Mouse (Mus musculus) left cerebral cortex, postnatal 10 days (tissue): ENCODE measurements around the gene Rhbdf2. TPM values are rescaled to one million over a fixed set of nuclear protein-coding genes. Genes with fewer than 3 reads are reported as not detected.

Experiments
- DNase-seq, 2 experiments: peaks; one replicate each; pipeline ENCODE4 v3.0.0; 2021 to 2022; ENCODE audit warnings: low spot score in 2 of 2, mixed read lengths in 1 of 2; ENCODE audit errors: extremely low spot score in 1 of 2
- intact Hi-C: fragments of 180-260 bp; cut with DNase I; formaldehyde crosslinking; loops from one replicate; pipeline ENCODE4 v1.15.1; 2025
- total RNA-seq, 2 experiments: library from RNA; stranded (reverse); gene quantifications; 2 replicates each; pipeline ENCODE4 v1.2.3; 2021

Rhbdf2 gene
- total RNA-seq, 2 experiments from 2014 or later, result 0.95 to 1.1 TPM

DNA sequence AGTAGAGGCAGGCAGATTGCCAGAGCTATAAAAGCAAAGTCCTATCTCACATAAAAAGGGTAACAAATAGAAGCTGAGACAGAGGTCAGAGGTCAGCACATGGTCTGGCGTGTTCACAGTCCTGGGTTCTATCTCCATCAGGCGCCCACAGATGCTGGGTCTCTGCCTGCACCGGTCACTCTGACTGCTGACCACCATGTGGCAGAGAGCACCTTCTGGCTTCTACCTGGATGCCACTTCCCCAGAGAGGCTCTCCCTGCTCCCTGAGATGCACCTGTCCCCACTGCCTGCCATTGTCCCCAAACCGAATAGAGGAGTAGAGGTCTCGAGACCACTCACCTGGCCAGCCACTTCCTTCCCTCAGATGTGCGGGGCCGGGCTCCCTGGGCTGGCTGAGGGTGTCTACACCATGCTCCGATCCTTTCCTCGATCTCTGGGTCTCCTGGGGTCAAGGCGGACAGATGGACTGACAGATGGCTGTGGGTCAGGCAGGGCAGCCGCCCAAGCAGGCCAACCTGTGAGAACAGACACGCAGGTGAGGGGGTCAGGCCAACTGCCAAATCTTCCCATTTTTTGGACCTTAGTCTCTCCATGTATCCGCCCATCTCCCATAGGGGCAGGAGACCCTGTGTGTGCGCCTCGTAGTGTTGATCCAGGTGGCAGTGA lies 16.7 kb downstream of the Rhbdf2 start:
- DNase-seq, result peak in 1 of 2 experiments; percentile 22
- intact Hi-C loops, result no loop called here

DNA sequence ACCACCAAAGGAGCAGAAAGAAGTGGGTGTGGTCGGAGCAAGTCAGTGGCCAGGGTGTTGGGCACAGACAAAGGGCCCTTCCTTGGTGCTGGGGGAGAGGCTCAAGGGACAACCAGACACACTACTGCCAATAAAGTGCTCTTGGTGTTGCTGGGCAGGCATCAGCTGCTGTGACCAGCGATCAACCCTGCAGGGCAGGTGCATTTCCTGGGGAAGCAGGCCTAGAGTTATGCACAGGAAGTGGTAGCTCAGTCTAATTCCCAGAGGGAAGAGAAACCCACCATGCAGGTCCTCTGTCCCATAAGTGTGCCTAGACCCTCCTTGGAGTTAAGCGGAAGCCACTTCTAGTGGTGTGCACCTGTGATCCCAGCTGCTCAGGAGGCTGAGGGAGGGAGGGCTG lies 19.1 kb downstream of the Rhbdf2 start:
- intact Hi-C loops, result no loop called here
- DNase-seq, result no peak

DNA sequence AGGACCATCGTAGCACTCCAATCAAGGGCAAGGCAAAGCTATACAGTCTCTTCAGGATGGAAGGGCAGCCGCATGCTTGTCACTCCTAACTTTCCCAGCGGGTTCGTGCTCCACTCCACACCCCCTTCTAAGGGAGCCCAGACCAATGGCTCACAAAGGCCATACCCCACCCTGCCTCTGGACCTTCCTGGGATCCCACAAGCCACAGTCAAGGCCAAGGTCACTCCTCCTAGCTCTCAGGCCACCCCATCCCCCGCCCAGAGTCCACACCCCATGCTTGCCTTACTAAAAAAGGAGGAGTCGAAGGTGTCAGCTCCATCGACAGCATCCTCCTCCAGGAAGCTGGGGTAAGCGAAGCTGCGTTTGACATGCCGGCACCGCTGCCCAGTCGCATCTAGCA lies 22.7 kb downstream of the Rhbdf2 start:
- intact Hi-C loops, result no loop called here

DNA sequence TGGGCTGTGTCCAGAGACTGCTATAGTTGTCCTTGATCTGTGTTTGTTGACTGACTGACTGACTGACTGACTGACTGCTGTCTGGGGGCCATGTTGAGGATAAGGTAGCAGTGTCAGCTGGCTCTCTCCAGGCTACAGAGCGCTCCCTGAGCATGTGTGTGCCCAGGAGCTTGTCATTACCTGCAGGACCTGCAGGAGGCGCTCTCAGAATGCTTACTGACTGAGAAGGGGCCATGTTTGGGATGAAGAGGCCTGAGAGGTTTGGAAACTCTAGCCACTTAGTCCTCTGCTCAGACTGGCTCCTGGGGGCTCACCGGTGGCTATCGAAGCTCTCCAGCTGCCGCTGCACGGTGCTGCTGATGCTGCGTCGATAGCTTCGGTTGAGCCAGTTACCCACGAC lies 23.5 kb downstream of the Rhbdf2 start:
- DNase-seq, result peak in 1 of 2 experiments; percentile 31
- intact Hi-C loops, result no loop called here

More for the DNA sequence above, 22.7 kb downstream of the Rhbdf2 start:
- peak in 1 of 2 experiments; percentile 23 for DNase-seq

DNA sequence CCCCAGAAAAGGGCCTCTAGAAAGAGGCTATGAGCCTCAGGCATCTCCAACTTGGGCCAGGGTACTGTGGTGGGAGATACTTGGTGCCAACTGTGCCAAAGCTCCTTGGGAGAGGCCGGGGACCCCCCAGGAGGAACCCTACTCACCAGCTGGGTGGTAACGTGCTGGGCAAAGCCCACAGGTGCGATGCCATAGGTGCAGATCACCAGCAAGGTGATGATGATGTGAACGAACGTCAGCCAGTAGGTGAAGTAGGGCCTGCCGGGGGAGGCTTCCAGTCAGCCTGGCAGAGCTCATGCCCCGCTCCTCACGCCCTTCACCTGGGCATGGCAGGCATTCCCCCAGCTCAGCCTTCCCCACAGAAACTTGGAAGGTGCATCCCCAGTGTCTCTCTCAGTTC lies 24.8 kb downstream of the Rhbdf2 start:
- peak in 1 of 2 experiments; percentile 19 for DNase-seq
- intact Hi-C loops, result no loop called here

DNA sequence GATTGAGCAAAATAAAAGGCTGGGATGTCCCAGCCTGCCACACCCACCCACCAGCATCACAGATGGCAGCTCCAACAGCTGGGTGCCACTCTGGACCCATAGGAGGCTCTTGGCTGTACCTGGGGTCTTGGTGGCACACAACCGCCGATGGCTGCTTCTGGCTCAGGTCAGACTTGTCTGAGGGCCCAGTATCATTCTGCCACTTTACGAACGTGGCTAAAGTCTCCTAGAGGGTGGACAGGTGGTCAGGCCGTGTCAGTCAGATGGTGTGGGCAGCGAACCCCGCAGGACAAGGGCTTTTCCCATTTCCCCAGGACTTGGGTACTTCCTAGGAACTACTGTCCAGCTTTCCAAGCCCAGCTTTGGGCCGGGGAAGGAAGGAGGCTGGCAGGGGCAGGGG lies 25.7 kb downstream of the Rhbdf2 start:
- intact Hi-C loops, result no loop called here

DNA sequence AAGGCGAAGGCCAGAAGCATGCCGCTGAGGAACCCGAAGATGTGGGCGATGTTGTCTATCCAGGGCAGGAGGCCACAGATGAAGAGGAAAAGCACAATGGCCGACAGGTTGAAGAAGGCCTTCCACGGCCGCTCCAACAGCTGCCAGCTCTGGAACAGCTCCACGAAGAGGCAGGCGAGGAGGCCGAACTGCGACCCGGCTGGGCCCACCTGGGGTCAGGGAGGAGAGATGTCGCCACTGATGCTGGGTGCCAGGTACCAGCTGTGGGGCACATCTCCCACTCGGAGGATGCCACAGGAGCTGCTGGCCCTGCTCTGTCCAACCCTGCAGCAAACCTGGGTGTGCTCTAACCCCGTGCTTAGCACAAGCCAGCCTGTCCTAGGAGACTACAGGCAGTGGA lies 27.6 kb downstream of the Rhbdf2 start:
- intact Hi-C loops, result no loop called here
- peak in 1 of 2 experiments; percentile 22 for DNase-seq

More for the DNA sequence above, 25.7 kb downstream of the Rhbdf2 start:
- no peak for DNase-seq

DNA sequence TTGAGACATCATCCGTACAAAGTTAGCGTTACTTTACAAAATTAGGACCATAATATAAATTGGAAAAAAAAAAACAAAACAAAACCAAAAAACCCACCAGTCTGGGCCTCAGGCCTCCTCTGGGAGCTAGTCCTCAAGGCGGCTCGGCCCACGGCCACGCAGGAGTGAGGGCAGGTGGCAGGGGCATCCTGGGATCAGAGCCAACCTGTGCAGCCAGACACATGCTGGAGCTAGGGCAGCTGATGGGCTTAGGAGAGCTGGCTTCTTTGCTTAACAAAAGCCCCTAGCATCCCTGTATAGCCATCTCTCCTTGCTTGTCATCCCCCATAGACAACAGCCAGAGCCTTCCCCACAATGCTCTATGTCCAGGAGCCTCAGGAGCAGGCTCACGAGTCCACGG lies 28.6 kb downstream of the Rhbdf2 start:
- peak in 1 of 2 experiments; percentile 28 for DNase-seq
- intact Hi-C loops, result no loop called here

DNA sequence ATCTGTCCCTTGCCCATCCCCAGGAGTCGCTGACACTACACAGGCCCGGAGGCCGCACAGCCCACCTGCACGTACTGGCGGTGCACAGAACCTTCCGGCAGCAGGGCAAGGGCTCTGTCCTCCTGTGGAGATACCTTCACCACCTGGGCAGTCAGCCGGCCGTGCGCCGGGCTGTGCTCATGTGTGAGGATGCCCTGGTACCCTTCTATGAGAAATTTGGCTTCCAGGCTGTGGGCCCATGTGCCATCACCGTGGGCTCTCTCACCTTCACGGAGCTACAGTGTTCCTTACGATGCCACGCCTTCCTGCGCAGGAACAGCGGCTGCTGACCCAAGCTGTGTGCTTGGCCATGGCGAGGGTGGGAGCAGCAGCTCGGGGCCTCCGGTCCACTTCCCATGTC lies 30.1 kb downstream of the Rhbdf2 start:
- DNase-seq, result no peak
- intact Hi-C loops, result no loop called here

DNA sequence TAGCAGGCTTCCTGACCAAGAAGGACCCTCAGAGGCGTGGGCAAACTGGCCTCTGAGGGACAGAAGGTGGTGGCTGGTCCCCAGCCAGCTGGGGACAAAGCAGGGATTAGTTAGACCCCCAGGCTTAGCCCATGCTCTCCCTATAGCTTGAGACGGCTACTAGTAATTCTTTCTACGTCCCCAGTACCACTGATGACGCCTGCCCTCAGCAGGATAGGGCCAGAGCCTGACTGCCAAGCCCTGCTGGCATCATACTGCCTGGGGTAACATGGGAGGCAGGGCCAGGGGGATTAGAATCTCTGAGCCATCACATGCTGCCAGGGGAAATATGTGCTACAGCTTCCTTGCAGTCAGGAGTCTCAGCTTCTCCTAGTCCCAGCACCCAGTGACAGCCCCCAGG lies 33.5 kb downstream of the Rhbdf2 start:
- no peak for DNase-seq
- intact Hi-C loops, result no loop called here

DNA sequence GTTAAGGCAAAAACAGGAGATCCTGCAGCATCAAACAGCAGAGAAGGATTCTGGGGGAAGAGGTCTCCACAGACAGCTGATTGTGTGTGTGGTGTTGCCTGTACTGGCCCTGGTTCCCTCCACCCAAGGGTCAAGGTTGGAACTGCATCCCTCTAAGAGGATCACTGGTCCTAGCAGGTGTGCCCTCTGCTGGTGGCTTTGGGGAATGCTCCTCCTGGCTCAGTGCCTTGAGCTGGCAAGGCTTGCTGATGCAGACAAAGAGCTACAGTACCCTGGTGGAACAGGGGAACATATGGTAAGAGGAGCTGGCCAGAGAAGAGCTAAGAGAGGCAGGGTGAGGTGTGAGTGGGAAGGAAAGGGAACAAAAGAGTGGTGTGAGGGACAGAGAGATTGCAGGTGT lies 34.4 kb downstream of the Rhbdf2 start:
- intact Hi-C loops, result no loop called here
- peak; percentile 92 for DNase-seq

DNA sequence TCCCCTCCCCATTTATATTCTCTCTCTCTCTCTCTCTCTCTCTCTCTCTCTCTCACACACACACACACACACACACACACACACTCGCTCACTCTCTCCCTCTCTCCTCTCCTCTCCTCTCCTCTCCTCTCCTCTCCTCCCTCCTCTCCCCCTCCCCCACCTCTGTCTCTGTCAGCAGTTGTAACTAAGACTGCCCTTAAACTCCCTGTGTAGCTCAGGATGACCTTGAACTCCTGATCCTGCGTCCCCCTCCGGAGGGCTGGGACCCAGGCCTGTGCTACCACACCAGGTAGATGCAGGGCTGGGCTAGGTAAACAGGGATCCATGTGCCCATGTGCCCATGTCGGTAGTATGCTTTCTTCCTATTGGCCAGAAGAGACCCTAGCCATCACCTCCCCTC lies 35.2 kb downstream of the Rhbdf2 start:
- DNase-seq, result no peak
- intact Hi-C loops, result no loop called here

DNA sequence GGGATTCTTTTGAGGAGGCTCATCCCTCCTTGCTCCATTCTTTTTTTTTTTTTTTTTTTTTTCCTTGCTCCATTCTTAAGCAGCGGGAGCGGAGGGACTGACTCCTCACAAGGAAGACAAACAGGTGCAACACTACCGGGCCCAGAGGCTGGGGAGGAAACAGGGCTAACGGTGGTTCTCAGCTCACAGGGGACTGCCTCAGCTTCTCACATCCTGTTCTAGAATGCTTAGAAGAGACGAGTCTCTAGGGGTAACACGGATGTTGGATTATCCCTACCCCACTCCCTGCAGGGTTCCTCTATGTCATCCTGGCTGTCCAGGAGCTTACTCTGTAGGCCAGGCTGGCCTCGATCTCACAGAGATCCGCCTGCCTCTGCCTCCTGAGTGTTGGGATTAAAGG lies 37.2 kb downstream of the Rhbdf2 start:
- intact Hi-C loops, result loop anchor here (5.0 kb wide), 1 partner anchor 38 kb away; the partner anchor contains the start of gene Rhbdf2
- no peak for DNase-seq

DNA sequence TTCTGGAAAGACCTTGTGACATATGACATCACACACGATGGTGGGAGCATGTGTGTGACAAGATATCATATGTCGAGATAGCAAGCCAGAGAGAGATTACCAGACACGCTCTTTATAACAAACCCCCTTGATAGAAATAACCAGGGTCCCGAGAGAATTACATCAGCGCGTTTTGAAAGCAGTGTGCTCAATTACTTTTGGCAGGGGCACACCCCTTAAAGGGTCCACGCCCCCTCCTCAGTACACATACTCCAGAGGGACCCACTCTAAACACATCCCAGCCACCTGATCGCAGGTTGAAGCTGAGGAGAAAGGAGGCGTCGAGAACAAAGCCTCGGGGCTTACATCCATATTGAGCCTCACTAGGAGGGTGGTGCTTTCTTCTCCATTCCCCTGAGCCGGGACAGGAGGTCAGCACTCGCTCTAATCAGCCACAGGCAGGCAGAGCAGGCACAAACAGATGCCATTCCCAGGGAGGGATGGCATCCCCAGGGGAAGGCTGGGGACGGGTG lies 37.7 kb downstream of the Rhbdf2 start:
- DNase-seq, result no peak
- intact Hi-C loops, result loop anchor here (5.0 kb wide), 1 partner anchor 38 kb away; the partner anchor contains the start of gene Rhbdf2

DNA sequence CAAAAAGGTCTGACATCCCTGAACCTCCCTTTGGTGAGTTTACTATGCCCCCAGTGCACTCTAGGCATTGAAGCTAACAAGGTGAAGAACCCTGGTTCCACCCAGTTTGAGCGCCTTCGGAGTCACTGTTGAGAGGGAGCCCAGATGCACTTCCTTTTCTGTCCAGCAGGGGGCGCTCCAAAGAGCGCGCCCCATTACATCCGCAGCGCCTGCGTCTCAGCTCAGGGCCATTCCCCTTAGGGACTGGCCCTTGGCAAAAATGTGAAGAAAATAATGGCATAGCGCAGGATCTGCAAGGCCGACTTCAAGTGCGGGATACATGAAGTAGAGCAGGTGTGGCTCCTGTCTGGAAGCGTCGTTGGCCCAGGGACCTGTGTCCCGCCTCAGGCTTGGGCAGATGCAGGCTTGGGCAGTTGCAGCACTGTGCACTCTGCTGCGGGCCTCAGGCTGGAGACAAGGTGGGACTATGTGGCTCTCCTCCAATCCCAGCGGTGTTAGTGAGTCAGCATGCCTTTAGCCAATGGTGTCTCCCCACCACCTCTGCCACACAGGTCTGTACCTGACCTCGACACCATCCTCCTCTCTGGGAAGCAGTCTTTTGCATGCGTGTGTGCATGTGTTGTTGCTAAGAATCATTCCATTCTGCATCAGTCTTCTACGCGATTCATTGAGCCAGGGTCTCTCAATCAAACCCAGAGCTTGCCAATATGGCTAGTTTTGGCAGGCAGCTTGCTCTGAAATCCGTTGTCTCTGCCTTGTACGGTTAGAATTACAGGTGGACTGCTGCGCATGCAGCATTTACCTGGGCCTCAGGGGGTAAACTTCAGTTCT lies 39.8 kb downstream of the Rhbdf2 start:
- peak; percentile 46 to 66 for DNase-seq
- intact Hi-C loops, result loop anchor here (5.0 kb wide), 1 partner anchor 40 kb away; the partner anchor contains the start of gene Rhbdf2

DNA sequence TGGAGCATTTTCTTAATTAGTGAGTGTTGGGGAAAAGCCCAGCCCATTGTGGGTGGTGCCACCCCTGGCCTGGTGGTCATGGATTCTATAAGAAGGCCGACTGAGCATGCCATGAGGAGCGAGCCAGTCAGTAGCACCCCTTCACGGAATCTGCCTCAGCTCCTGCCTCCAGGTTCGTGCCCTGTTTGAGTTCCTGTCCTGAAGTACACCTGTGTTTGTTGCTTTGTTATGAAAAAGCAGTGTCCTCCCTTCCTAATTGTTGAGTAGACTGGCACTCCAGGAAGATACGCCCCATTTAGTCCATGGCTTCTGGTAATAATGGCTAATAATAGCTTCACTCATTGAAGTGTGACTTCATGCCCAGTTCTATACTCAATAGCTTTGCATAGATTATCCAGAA lies 40.5 kb downstream of the Rhbdf2 start, which contains the start of gene Aanat:
Gene Aanat (plus strand): TSS at position 123 of the 400 bp plus-strand sequence.
- no peak for DNase-seq
- intact Hi-C loops, result loop anchor here (5.0 kb wide), 1 partner anchor 41 kb away; the partner anchor contains the start of gene Rhbdf2

DNA sequence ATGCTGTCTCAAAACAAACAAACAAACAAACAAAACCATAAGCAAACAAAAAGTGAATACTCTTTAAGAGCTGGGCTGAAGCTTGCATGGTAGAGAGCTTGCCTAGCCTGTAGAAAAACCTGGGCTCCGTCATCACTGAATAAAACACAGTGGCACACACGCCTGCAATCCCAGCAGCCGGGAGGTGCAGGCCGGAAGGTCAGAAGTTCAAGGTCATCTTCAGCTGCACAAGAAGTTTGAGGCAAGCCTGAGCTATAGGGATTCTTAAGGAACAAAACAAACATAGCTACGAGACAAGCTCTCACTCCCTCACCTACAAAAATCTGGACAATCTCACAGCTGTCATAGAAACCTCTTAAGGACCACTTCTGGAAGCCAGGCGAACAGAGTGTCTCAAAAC lies 41.1 kb downstream of the Rhbdf2 start:
- DNase-seq, result no peak
- intact Hi-C loops, result loop anchor here (5.0 kb wide), 1 partner anchor 42 kb away; the partner anchor contains the start of gene Rhbdf2

DNA sequence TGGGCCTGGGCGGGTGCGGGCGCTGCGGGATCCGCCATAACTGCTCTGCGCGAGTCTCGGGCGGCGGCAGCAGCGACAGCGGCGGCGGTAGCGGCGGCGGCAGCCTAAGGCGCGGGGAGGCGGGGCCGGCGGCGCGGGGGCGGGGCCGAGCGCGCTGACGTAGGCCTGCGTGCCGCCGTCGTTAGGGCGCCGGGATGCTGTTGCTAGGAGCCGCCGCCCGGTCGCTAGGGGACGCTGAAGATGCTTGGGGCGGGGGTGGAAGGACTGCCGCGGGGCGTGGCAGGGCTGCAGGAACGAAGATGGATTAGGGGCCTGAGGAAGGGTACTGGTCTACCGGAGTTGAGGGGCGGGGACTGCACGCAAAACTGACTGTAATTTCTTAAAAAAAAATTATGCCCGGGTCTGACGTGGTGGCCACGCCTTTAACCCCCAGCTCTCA lies 45.4 kb downstream of the Rhbdf2 start, which contains the start of gene Ube2o:
Gene Ube2o (minus strand): TSS at position 72 of the 439 bp plus-strand sequence.
- intact Hi-C loops, result no loop called here
- DNase-seq, result peak; percentile 83 to 93

DNA sequence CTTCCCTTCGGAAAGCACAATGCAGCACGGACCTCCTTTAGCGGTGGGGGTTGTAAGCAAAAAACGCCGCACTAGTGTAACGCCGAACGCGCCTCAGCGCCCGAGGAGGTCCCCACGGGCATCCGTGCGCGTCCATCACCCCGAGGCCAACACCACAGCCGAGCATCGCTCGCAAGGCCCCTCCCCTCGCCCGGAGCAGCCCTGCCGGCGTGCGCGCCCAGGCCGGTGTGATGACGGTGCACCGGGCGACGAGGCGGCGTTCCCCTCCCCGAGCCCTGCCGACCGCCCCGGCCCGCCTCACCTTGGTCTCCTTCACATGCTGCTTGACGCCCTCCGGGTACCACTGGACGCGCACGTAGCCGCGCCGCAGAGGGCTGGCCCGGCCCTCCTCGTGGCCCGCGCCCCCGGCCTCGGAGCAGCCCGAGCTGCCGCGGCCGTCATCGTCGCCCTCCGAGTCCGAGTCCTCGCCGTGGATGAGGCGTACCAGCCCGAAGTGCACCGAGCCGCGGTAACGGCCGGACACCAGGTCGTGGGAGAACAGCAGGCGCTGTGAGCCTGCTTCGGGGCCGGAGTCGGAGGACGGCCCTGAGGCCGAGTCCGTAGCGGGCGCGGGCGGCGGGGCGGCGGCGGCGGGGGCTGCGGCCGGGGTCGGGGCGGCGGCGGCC lies 46.0 kb downstream of the Rhbdf2 start:
- DNase-seq, result peak in 1 of 2 experiments; percentile 75
- intact Hi-C loops, result no loop called here
